Mouse (Mus musculus): Measurements from ENCODE around the gene Hnrnpul1. TPM values are rescaled to one million over a fixed set of nuclear protein-coding genes. Genes with fewer than 3 reads are reported as not detected.

Hnrnpul1 gene
- polyA plus RNA-seq, 1 experiment: 543 TPM

GRCm38 (mm10) chr7:25738277-25738676 is 16.3 kb downstream of the Hnrnpul1 start:
- no peak for TF ChIP-seq GATA1 (IDR thresholded peaks at IDR 0.05; ENCODE audit: low read length)

GRCm38 (mm10) chr7:25736920-25737319 is 17.6 kb downstream of the Hnrnpul1 start:
- TF ChIP-seq GATA1 (IDR thresholded peaks at IDR 0.05; ENCODE audit: low read length): no peak

DNA sequence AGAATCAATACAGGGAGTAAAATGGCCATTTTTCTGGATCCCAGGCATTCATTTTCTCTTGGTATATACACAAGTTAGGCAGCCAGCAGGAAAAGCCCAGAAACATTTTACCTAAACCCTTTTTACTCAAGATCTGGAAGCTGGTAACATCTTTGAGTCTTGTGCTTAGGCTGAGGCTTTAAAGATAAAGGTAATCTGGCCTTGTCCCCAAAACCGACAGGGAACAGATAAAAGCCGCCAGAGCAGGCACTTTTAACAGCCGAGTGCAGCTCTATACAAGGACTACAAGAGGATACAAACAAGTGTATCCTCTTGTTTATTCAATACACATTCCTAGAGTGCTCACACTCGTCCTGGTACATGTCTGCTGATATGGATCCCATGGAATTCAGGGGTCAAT is 19.6 kb downstream of the Hnrnpul1 start:
- TF ChIP-seq GATA1 (IDR thresholded peaks at IDR 0.05; ENCODE audit: low read length): no peak

DNA sequence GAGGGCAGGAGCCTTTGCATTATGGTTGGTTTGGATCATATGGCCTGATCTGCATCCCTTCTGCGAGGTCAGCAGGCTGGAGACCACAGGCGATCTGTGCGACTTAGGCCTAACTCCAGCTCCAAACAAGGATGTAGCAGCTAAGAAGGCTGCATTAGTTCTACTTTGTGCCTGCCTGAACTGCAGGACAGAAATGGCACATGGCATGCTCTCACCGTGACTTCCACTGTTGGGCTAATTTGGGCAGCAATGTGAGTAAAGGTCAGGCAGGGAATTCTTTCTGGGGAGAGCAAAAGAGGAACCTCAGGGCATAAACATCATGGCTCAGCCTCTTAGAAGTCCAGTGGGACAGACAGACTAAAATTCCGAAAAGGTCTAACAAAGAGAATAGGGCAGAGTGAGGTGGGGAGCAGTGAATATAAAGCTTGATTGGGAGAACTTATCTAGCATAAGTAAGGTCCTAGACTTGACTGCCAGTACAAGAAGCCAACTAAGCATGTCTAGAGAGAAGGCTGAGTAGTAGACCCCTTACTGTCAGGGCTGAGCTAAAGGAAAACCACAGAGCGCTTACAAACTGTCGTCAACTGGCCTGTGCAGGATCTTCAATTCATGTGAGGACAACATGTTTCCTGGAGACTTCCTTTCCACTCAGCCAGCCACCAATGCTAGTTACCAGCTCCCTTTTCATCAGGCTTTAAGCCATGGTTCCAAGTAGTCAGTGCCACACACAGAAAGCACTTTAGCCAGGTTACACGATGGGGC is 23.1 kb downstream of the Hnrnpul1 start:
- no peak for TF ChIP-seq GATA1 (IDR thresholded peaks at IDR 0.05; ENCODE audit: low read length)

DNA sequence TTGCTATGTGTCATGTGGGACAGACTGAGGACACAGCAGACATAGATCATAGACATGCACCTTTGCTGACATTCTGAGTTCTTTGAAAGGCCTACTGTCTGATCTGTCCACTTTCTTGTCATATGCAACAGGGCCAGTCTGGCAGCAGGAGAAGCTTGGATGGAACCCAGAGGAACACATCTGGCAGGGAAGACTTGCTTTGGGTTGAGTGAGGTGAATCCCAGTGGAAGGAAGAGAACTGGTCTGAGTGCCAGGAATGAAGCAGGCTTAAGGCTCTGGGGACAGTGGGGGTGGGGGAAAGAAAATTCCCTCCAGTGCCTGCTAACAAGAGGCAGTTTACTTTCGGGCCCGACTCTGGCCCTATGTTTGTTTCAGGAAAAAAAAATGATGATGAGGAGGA is 24.7 kb downstream of the Hnrnpul1 start:
- TF ChIP-seq GATA1 (IDR thresholded peaks at IDR 0.05; ENCODE audit: low read length): no peak

GRCm38 (mm10) chr7:25729396-25729795 is 25.2 kb downstream of the Hnrnpul1 start:
- no peak for TF ChIP-seq GATA1 (IDR thresholded peaks at IDR 0.05; ENCODE audit: low read length)

DNA sequence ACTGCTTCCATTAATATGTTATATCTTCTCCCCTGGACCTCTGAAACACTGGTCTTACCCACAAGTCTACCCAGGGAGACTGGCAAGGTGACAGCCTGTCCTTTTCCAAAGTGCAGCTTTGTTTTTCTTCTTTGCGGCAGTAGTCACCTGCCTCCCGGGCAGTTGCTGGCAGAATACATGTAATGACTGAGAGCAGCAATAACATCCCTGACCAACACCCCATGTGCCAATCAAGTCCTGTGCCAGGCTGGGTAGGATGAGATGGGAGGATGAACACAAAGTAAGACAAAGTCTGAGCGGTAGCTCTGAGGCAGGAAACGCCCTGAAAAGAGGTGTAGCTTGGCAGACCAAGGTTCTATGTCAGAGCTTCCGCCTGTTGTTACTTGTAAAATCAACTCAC is 26.8 kb downstream of the Hnrnpul1 start:
- no peak for TF ChIP-seq GATA1 (IDR thresholded peaks at IDR 0.05; ENCODE audit: low read length)

DNA sequence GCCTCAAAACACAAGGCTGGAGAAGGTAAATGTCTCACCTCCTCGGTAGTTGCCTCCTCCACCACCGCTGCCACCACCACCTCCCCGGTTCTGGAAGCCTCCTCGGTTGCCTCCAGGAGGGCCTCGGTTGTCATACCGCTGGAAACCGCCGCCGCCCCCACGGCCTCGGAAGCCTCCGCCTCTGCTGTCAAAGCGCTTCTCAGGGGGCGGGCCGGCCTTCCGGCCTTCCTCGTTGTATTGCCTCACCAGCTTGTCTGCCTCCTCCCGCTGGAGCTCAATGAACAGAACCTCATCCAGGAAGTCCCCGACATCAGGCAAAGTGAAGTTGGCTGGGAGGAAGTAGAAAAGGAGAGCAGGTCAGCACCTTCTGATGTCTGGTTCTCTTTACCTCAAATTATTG is 28.7 kb downstream of the Hnrnpul1 start:
- TF ChIP-seq GATA1 (IDR thresholded peaks at IDR 0.05; ENCODE audit: low read length): no peak

- no peak for TF ChIP-seq GATA1 (IDR thresholded peaks at IDR 0.05; ENCODE audit: low read length)
Observed at GRCm38 (mm10) chr7:25720760-25721159, 33.8 kb downstream of the Hnrnpul1 start.

GRCm38 (mm10) chr7:25719761-25720610 is 34.6 kb downstream of the Hnrnpul1 start:
- no peak for TF ChIP-seq GATA1 (IDR thresholded peaks at IDR 0.05; ENCODE audit: low read length)

- TF ChIP-seq GATA1 (IDR thresholded peaks at IDR 0.05; ENCODE audit: low read length): no peak
Observed at GRCm38 (mm10) chr7:25718788-25719417, 35.7 kb downstream of the Hnrnpul1 start, which contains the start of gene Ccdc97. TSS of gene Ccdc97 (minus strand) at chr7:25719088.

DNA sequence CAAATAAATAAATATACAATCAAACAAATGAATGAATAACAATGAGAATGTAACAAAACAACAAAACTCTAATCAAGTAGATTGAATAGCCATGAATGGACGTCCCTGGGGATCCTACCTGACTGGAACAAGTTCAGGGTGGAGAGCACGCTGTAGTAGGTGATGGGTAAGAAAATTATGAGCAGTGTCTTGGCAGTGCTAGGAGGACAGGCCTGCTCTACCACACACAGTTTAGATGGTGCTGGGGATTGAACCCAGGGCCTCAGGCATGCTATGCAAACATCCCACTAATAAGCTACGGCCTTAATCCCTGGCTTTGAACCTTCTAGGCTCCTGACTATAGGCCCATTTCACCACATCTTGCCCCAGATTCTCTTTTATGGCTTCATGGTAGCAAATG is 37.1 kb downstream of the Hnrnpul1 start:
- TF ChIP-seq GATA1 (IDR thresholded peaks at IDR 0.05; ENCODE audit: low read length): no peak

DNA sequence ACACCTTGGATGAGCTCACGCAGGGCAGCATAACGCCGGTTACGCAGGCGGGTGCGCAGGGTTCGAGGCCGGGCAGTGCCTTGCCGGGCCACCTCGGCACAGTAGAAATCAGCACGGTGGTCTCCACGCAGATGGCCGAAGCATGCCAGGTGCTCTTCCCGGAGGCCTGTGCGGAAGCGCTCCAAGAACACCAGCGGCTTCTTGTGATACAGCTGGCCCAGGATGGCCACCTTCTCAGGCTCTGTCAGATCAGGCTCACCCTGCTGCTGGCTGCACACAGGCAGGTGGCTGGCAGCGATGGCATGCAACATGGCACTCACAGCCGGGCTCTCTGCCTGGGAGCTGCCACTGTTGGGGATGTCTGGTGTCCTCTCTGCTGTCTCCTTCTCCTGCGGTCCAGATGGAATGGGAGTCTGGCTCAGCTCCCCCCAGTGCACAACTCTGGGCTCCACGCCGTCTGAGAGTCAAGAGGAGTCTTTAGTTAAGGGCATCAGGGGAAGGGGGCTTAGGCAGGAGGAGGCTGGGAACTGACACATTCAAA is 38.8 kb downstream of the Hnrnpul1 start:
- TF ChIP-seq GATA1 (IDR thresholded peaks at IDR 0.05; ENCODE audit: low read length): no peak

DNA sequence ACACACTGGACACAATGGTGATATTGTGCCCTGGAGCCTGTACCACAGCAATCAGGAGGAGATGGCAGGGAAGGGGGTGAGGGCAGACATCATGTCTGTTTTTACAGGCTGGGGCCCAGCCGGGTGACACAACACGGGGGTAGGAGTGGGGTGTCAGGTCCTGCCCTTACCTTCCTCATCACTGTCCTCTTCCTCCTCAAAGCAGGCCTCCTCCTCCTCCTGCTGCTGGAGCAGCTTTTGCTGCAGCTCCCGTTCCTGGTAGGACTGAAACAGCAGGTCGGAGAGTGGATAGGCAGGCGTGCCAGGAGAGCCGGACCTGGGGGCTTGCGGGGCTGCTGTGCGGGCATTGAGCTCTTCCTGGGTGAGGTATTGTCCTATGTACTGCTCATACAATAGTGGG is 40.0 kb downstream of the Hnrnpul1 start:
- no peak for TF ChIP-seq GATA1 (IDR thresholded peaks at IDR 0.05; ENCODE audit: low read length)

GRCm38 (mm10) chr7:25712801-25713200 is 41.8 kb downstream of the Hnrnpul1 start:
- no peak for TF ChIP-seq GATA1 (IDR thresholded peaks at IDR 0.05; ENCODE audit: low read length)

GRCm38 (mm10) chr7:25711731-25712197 is 42.8 kb downstream of the Hnrnpul1 start:
- TF ChIP-seq GATA1 (IDR thresholded peaks at IDR 0.05; ENCODE audit: low read length): no peak

Data from G1E-ER4 (cell line).